Mouse (Mus musculus): Measurements from ENCODE around the gene Ect2l. TPM values are rescaled to one million over a fixed set of nuclear protein-coding genes. Genes with fewer than 3 reads are reported as not detected.

Gene Ect2l
- total RNA-seq, 1 experiment from 2014 or later: not detected

DNA sequence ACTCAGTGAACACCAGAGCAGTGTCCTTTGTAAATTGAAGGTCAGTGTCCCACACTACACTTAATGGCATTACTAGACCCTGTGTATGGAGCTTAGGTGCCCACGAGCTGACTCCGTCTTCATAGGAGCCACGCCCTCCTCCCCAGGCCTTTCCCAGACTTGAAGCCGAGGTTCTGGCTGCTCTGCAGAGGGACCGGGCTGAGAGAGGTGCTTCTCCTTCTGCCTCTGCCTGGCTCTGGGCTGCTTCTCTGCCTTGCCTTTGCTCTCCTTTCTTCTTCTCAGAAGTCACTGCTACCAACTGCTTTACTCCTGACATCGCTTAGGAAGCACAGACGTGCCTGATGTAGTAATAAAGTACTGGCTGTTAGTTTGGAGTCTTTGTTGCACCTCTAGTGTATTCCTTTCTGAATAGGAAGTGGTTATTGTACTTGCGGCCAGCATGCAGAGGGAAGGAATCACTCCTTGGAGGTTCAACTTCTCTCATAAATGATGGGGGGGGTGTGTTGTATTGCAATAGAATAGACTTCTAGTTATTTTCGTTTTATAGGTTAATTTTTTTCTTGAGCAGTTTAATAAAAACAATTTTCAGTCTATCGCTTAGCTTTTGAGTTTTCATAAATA lies 97.1 kb downstream of the Ect2l start:
- no peak for ATAC-seq (replicated peaks; ENCODE audit: insufficient number of reproducible peaks, low FRiP score, low TSS enrichment, poor library complexity, severe bottlenecking)

DNA sequence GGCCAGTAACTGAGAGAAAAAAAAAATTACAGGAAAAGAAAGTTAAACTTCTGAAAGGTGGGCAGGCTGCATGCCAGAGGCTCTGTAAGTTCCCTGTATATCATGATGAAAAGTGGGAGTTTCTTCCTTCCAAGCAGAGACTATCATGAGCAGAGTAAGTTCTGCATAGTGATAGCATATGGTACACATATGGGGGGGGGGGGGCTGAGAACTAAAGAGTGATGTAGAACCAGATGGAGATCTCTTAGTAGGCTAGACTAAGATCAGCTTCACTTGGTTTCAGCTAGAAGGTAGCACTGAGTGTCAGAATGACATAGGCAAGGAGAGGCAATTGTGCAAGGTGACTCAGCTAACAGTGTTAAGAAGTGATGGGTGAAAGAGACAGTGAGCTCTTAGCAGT lies 99.8 kb downstream of the Ect2l start:
- no peak for ATAC-seq (replicated peaks; ENCODE audit: insufficient number of reproducible peaks, low FRiP score, low TSS enrichment, poor library complexity, severe bottlenecking)

DNA sequence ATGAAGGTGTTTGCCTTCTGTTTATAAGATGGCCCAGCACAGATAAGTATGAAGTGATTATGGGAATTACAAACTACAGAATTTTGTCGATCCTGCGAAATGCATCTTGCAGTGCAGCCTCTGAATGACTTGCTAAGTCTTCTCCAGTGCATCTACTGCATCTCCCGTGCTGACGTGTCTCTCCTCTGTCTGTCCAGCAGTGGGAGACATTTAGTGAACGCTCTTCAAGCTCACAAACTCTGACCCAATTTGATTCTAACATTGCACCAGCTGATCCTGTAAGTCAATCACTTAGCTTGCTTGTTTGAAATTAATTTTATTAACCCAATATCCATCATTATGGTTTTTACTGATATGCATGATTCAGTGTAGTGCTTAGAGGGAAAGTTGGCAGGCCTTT lies 103.2 kb downstream of the Ect2l start:
- ATAC-seq (replicated peaks; ENCODE audit: insufficient number of reproducible peaks, low FRiP score, low TSS enrichment, poor library complexity, severe bottlenecking): no peak

DNA sequence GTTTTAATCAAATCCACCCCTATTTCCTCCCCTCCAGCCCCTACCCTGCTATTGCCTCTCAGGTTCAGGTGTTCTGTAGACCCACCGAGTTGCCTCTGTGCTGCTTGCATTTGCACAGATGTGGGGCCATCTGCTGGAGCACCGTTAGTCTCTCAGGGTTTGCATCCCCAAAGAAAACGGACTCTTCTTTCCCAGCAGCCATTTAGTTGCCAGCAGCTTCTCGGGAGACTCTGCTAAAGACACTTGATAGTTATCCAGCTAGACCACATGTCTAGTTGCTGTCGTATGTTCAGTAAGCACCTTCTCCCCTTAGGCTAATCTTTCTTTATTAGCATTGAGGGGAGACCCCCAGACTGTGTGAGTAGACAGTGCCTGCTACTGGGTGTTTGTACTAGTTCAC lies 108.5 kb downstream of the Ect2l start:
- no peak for ATAC-seq (replicated peaks; ENCODE audit: insufficient number of reproducible peaks, low FRiP score, low TSS enrichment, poor library complexity, severe bottlenecking)

DNA sequence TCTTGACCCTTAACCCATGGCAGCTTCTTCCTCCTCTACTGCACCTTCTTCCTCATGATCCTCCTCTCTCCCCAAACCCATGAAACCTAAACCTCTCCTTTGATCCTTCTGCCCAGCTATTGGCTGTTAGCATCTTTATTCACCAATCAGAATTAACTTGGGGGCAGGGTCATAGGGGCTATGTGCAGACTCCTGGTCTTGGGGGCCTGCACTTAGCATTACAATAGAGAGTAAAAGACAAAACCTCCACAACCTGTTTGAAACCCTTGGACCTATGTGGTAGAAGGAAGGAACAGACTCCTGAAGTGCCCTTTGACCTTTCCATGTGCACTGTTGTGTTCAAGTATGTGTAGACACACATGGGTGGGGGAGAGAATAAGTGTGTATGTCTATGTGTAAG lies 120.0 kb downstream of the Ect2l start:
- ATAC-seq (replicated peaks; ENCODE audit: insufficient number of reproducible peaks, low FRiP score, low TSS enrichment, poor library complexity, severe bottlenecking): no peak

DNA sequence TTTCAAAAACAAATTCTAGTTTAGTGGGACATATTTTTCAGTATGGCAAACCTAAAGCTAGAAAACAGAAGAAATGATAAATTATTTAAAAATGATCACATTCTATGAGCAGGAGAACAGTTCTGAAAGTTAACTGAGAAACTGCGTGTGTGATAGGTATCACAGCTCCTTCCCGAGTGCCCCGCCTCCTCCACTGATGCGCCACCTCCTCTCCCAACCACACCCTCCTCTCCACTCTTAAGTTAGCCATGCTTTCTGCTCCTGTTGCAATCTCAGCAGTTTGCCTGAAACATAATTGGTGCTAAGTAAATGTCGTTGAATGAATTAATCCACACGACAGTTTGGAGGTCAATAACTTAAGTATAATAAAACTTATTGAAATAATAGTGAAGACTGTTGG lies 127.9 kb downstream of the Ect2l start:
- no peak for ATAC-seq (replicated peaks; ENCODE audit: insufficient number of reproducible peaks, low FRiP score, low TSS enrichment, poor library complexity, severe bottlenecking)

DNA sequence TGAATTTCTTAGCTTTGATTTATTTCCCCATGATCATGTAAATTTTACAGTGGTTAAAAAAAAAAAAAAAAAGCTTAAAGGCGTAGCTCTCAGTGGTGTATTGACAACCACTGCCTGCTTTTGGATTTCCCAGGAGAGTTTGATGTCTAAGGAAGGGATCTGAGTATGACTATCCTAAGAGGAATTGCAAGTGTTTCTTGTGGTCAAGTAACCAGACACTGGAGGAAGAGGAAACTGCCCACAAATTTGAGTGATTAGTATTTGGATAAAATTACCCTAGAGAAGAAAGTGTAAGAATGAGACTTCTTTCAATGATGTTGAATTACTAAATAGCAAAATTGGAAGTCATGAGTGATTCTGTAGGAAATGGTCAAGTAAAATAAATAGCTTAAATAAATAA lies 129.2 kb downstream of the Ect2l start:
- no peak for ATAC-seq (replicated peaks; ENCODE audit: insufficient number of reproducible peaks, low FRiP score, low TSS enrichment, poor library complexity, severe bottlenecking)

Other genes starting within 250 kb of the Ect2l start
- 279 to 315 TPM (median 280 TPM) in 3 replicates for gene Abracl, start 187.6 kb downstream of the Ect2l start, total RNA-seq (2017)
- 47.0 to 66.2 TPM (median 47.9 TPM) in 3 replicates for gene Reps1, start 155.0 kb downstream of the Ect2l start, total RNA-seq (2017)
- gene Ccdc28a, start 24.1 kb upstream of the Ect2l start, total RNA-seq (2017): 10.0 to 14.3 TPM (median 11.8 TPM) in 3 replicates
- 0.29 to 0.85 TPM (median 0.68 TPM) in 3 replicates for gene Nhsl1, start 108.1 kb upstream of the Ect2l start, total RNA-seq (2017)